Mouse (Mus musculus): Measurements from ENCODE around the gene Cp.

GRCm38 (mm10) chr3:19953865-19954264 is 3.0 kb upstream of the Cp start:
- TF ChIP-seq ZC3H11A (IDR thresholded peaks at IDR 0.05; ENCODE audit: low read depth, low read length), result no peak
- no peak for TF ChIP-seq POLR2A (IDR thresholded peaks at IDR 0.05; ENCODE audit: low read depth, low read length)
- TF ChIP-seq MEF2A (IDR thresholded peaks at IDR 0.05; ENCODE audit: borderline replicate concordance, low read depth, low read length), result peak; percentile 13; the same call in 1 of the 2 replicates
